Mouse (Mus musculus) liver, embryonic 14.5 days (tissue): ENCODE measurements at regions not wholly inside any gene's neighbourhood (a gene's known extent, or its start where the extent isn't known, plus 50 kb on each side); places are given as distances from the start of the nearest gene placed in this dataset.

Experiments
- CTCF ChIP-seq: IDR thresholded peaks from 2 replicates; pipeline ENCODE4 v1.5.1; 2016; ENCODE audit warnings: antibody characterized with exemption, low read depth, control low read depth
- EP300 ChIP-seq: IDR thresholded peaks from 2 replicates; pipeline ENCODE4 v1.6.1; 2016; ENCODE audit warnings: antibody characterized with exemption, low read depth

- TF ChIP-seq CTCF (no peak), EP300 (no peak)
Observed at GRCm38 (mm10) chr4:10072500-10073106, 801.7 kb upstream of the 2610301B20Rik start.
